In the genomic region with DNA sequence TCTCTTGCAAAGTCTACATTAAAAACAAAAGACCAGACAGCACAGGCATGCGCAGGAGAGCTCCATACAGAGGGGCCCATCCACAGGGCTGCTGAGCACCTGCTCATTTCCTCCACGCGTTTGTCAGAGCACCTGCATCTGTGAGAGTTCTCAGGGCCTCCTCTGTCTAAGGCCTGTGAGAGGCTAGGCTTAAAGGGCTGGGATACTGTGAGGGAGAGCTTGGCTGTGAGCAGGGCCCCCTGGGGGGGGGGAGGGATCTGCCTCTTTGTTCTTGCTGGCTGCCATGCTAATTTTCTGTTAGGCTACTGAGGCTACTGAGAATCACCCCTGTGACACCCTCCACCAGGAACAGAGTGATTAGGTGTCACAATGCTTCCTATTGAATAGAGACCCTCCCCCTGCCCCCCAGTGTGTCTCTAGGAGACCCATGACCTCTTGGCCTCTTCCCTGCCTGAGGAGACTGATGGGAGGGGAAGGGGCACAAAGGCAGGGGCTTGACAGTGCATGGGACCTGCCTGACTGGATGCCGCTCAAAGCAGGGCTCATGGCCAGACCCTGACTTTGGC, we compare ENCODE assay signal across 8 mouse cellular contexts. TPM values are rescaled to one million over a fixed set of nuclear protein-coding genes. Genes with fewer than 3 reads are reported as not detected.
DNase-seq lines count a peak whose midpoint lies in the region; ATAC-seq and TF ChIP-seq lines count a peak whose summit lies in the region.

No protein-coding gene starts in this region.

- peaks cover 29% of the 10 kb centered on the region for H3K4me1 ChIP-seq in forebrain, embryonic 11.5 days (replicated peaks; ENCODE audit: control insufficient read depth, insufficient read depth, low read length)
- H3K4me1 ChIP-seq in midbrain, embryonic 10.5 days: peaks cover 72% of the 10 kb centered on the region

- no peaks in the 10 kb centered on the region for H3K9me3 ChIP-seq in forebrain, embryonic 11.5 days (ENCODE audit: control insufficient read depth, low read length)
- no peaks in the 10 kb centered on the region for H3K9me3 ChIP-seq in midbrain, embryonic 10.5 days (replicated peaks)

- peak; percentile 59 for ATAC-seq in forebrain, embryonic 11.5 days (replicated peaks; ENCODE audit: low FRiP score)
- no peak for ATAC-seq in frontal cortex, adult (ENCODE audit: low TSS enrichment)

- H3K4me3 ChIP-seq in layer of hippocampus, adult 2 months: no peak overlapping the region
- H3K4me3 ChIP-seq in forebrain, embryonic 11.5 days (ENCODE audit: low read depth, low read length): no peak overlapping the region
- peak overlapping the region; percentile 28 for H3K4me3 ChIP-seq in midbrain, embryonic 10.5 days

- TF ChIP-seq CTCF in layer of hippocampus, adult 2 months (conservative IDR thresholded peaks at IDR 0.05): no peak

- H3K9ac ChIP-seq in forebrain, embryonic 11.5 days (ENCODE audit: low read length): peak overlapping the region; percentile 25; the same call in 1 of the 2 replicates

- no peak overlapping the region for H3K4me2 ChIP-seq in forebrain, embryonic 11.5 days (ENCODE audit: low read depth, low read length, severe bottlenecking)

- H3K27ac ChIP-seq in layer of hippocampus, adult 2 months: peak overlapping the region; percentile 72
- H3K27ac ChIP-seq in forebrain, embryonic 11.5 days (ENCODE audit: low read depth, low read length): peak overlapping the region; percentile 25
- peak overlapping the region; percentile 90 for H3K27ac ChIP-seq in midbrain, embryonic 10.5 days (replicated peaks)

- H3K36me3 ChIP-seq in forebrain, embryonic 11.5 days (ENCODE audit: control insufficient read depth, insufficient read depth, low read length): no peaks in the 10 kb centered on the region
- no peaks in the 10 kb centered on the region for H3K36me3 ChIP-seq in midbrain, embryonic 10.5 days

- DNase-seq in layer of hippocampus, adult 2 months (ENCODE audit: low spot score in 2 of 2): no peak
- no peak for DNase-seq in layer of hippocampus, adult 18-20 months (ENCODE audit: low spot score in 2 of 2)
- DNase-seq in forebrain, embryonic 11.5 days (ENCODE audit: low spot score): peak; percentile 71
- peak; percentile 90 for DNase-seq in midbrain, embryonic 10.5 days (ENCODE audit: low spot score)
- peak; percentile 84 for DNase-seq in thymus, postnatal 14 days
- DNase-seq in ovary, adult 18-20 months (ENCODE audit: low spot score): no peak
- no peak for DNase-seq in kidney, postnatal 14 days

- 2% methylated on average over 4 of the region's 4 CpGs for WGBS in forebrain, embryonic 11.5 days
- WGBS in midbrain, embryonic 10.5 days: 0% methylated on average over 4 of the region's 4 CpGs

- H3K27me3 ChIP-seq in forebrain, embryonic 11.5 days (ENCODE audit: control insufficient read depth, insufficient read depth, low read length): no peaks in the 10 kb centered on the region; the same call in 1 of the 2 replicates
- H3K27me3 ChIP-seq in midbrain, embryonic 10.5 days (ENCODE audit: low read depth, poor library complexity, severe bottlenecking): 0 out of 2 replicates have a peak, but pooled peaks cover 6% of the 10 kb centered on the region

RNA-seq across cellular contexts. Expression of gene Tpra1, which starts 23.7 kb away (rescaled TPM):
- 10 to 100 TPM; 48.6 to 51.1 TPM for total RNA-seq in layer of hippocampus, adult 2 months (2021)
- 10 to 100 TPM; 38.4 to 46.0 TPM for total RNA-seq in layer of hippocampus, adult 18-20 months (2021)
- 39.4 and 40.7 TPM in 2 replicates for polyA plus RNA-seq in forebrain, embryonic 11.5 days (2014; fragmentation: Nextera tagmentation; extraction: Ambion mirVana)
- polyA plus RNA-seq in midbrain, embryonic 10.5 days (2016; fragmentation: Nextera tagmentation; extraction: Ambion mirVana): 56.0 and 57.6 TPM in 2 replicates

RNA-seq across cellular contexts. Expression of gene Mcm2, which starts 27.1 kb away (rescaled TPM):
- total RNA-seq in layer of hippocampus, adult 2 months (2021): 1 to 10 TPM; 5.7 to 7.4 TPM
- total RNA-seq in layer of hippocampus, adult 18-20 months (2021): 1 to 10 TPM; 5.0 to 8.8 TPM
- 248 and 259 TPM in 2 replicates for polyA plus RNA-seq in forebrain, embryonic 11.5 days (2014; fragmentation: Nextera tagmentation; extraction: Ambion mirVana)
- 290 and 301 TPM in 2 replicates for polyA plus RNA-seq in midbrain, embryonic 10.5 days (2016; fragmentation: Nextera tagmentation; extraction: Ambion mirVana)

RNA-seq across cellular contexts. Expression of gene Podxl2, which starts 50.9 kb away (rescaled TPM):
- 100 to 1,000 TPM; 160 to 165 TPM for total RNA-seq in layer of hippocampus, adult 2 months (2021)
- total RNA-seq in layer of hippocampus, adult 18-20 months (2021): 100 to 1,000 TPM; 172 to 184 TPM
- polyA plus RNA-seq in forebrain, embryonic 11.5 days (2014; fragmentation: Nextera tagmentation; extraction: Ambion mirVana): 109 and 115 TPM in 2 replicates
- polyA plus RNA-seq in midbrain, embryonic 10.5 days (2016; fragmentation: Nextera tagmentation; extraction: Ambion mirVana): 69.4 and 117 TPM in 2 replicates

Comparison
In these comparisons a context has a peak if more than half of its experiments do, and no peak if none do; other contexts are left out.
1. DNase-seq: peak in forebrain, embryonic 11.5 days (single experiment), midbrain, embryonic 10.5 days (single experiment) and thymus, postnatal 14 days (single experiment); none in layer of hippocampus, adult 2 months (0 of 2), layer of hippocampus, adult 18-20 months (0 of 2), ovary, adult 18-20 months (single experiment) and kidney, postnatal 14 days (single experiment).
2. H3K27ac ChIP-seq: peak in every context shown above with its lines; median percentile 90 in midbrain, embryonic 10.5 days; 72 in layer of hippocampus, adult 2 months; 25 in forebrain, embryonic 11.5 days.